Mouse (Mus musculus): ENCODE results near the gene Coq7. TPM values are rescaled to one million over a fixed set of nuclear protein-coding genes. Genes with fewer than 3 reads are reported as not detected.

The Coq7 gene
- polyA plus RNA-seq, 1 experiment from 2014 or later = 127 TPM

Other genes starting within 250 kb of the Coq7 start
- gene Syt17, start 85.1 kb downstream of the Coq7 start, polyA plus RNA-seq (2014; fragmentation: Nextera tagmentation; extraction: Ambion mirVana) = 14.8 and 18.3 TPM in 2 replicates
- gene Itpripl2, start 41.4 kb downstream of the Coq7 start, polyA plus RNA-seq (2014; fragmentation: Nextera tagmentation; extraction: Ambion mirVana) = 0.29 and 0.93 TPM in 2 replicates
- 7.7 and 8.7 TPM in 2 replicates for gene Tmc7, start 51.4 kb upstream of the Coq7 start, polyA plus RNA-seq (2014; fragmentation: Nextera tagmentation; extraction: Ambion mirVana)
- 0.19 and 0.45 TPM in 2 replicates for gene Tmc5, start 63.9 kb upstream of the Coq7 start, polyA plus RNA-seq (2014; fragmentation: Nextera tagmentation; extraction: Ambion mirVana)
- gene Gde1, start 172.4 kb upstream of the Coq7 start, polyA plus RNA-seq (2014; fragmentation: Nextera tagmentation; extraction: Ambion mirVana) = 248 and 255 TPM in 2 replicates
- gene Ccp110, start 179.2 kb upstream of the Coq7 start, polyA plus RNA-seq (2014; fragmentation: Nextera tagmentation; extraction: Ambion mirVana) = 19.6 and 20.9 TPM in 2 replicates
- 88.8 and 107 TPM in 2 replicates for gene Vps35l, start 206.9 kb upstream of the Coq7 start, polyA plus RNA-seq (2014; fragmentation: Nextera tagmentation; extraction: Ambion mirVana)